Mouse (Mus musculus): ENCODE measurements around the gene Tacr2. TPM values are rescaled to one million over a fixed set of nuclear protein-coding genes. Genes with fewer than 3 reads are reported as not detected.

The Tacr2 gene
- polyA plus RNA-seq (2015; fragmentation: Nextera tagmentation; extraction: Ambion mirVana) = 0.98 and 1.2 TPM in 2 replicates

- Histone ChIP-seq H3K9ac (ENCODE audit: low read depth, low read length) (no peak within 1 kb of the TSS), H3K9me3 (ENCODE audit: control insufficient read depth, low read length) (no peaks in the 10 kb centered on the region), H3K27ac (ENCODE audit: low read length) (no peak within 1 kb of the TSS), H3K27me3 (replicated peaks; ENCODE audit: control insufficient read depth, insufficient read depth, low read length) (no peaks in the 10 kb centered on the region), H3K36me3 (ENCODE audit: control insufficient read depth, insufficient read depth, low read length) (no peaks in the 10 kb centered on the region), H3K4me3 (ENCODE audit: low read length) (no peak within 1 kb of the TSS), H3K4me1 (ENCODE audit: control insufficient read depth, insufficient read depth, low read length) (0 out of 2 replicates have a peak, but pooled peaks cover 6% of the 10 kb centered on the region), H3K4me2 (ENCODE audit: low read depth, low read length) (no peak within 1 kb of the TSS)
- 58% methylated on average over 12 of the region's 12 CpGs for WGBS
- ATAC-seq = no peak
Observed at GRCm38 (mm10) chr10:62252000-62252488, at the start of gene Tacr2. TSS of gene Tacr2 (plus strand) at chr10:62252438.

DNA sequence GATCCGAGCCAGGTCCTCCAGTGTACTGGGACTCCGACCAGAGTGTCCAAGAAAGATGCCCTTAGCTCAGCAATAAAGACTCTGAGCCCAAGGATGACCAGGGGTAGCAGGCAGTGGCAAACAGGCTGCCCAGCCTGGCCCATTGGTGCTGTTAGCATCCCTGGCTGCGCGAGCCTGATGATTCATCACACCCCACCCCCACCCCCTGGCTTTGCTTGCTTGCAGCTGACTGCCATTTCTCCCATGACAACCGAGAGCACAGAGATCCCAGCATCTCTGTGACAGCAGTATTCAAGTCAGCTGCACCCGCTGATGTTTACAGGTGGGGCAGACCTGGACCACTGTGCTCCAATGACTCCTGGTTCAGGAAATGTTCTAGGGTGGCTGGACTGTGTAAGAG, 49.7 kb upstream of the Tacr2 start:
- H3K27me3 ChIP-seq (replicated peaks; ENCODE audit: control insufficient read depth, insufficient read depth, low read length) = no peaks in the 10 kb centered on the region
- H3K9me3 ChIP-seq (ENCODE audit: control insufficient read depth, low read length) = no peaks in the 10 kb centered on the region
- no peak overlapping the region for H3K4me2 ChIP-seq (ENCODE audit: low read depth, low read length)
- no peaks in the 10 kb centered on the region for H3K4me1 ChIP-seq (ENCODE audit: control insufficient read depth, insufficient read depth, low read length)
- no peak for ATAC-seq
- no peak overlapping the region for H3K27ac ChIP-seq (ENCODE audit: low read length)
- 78% methylated on average over 6 of the region's 6 CpGs for WGBS
- H3K4me3 ChIP-seq (ENCODE audit: low read length) = no peak overlapping the region
- H3K36me3 ChIP-seq (ENCODE audit: control insufficient read depth, insufficient read depth, low read length) = 0 out of 2 replicates have a peak, but pooled peaks cover 4% of the 10 kb centered on the region
- no peak overlapping the region for H3K9ac ChIP-seq (ENCODE audit: low read depth, low read length)

GRCm38 (mm10) chr10:62208241-62208896, 43.9 kb upstream of the Tacr2 start:
- H3K9me3 ChIP-seq (ENCODE audit: control insufficient read depth, low read length) = no peaks in the 10 kb centered on the region
- peak overlapping the region; percentile 61 for H3K27ac ChIP-seq (ENCODE audit: low read length)
- no peak overlapping the region for H3K4me3 ChIP-seq (ENCODE audit: low read length)
- 27% methylated on average over 10 of the region's 10 CpGs for WGBS
- H3K4me1 ChIP-seq (ENCODE audit: control insufficient read depth, insufficient read depth, low read length) = peaks cover 19% of the 10 kb centered on the region
- H3K9ac ChIP-seq (ENCODE audit: low read depth, low read length) = no peak overlapping the region
- ATAC-seq = peak; percentile 68
- H3K27me3 ChIP-seq (replicated peaks; ENCODE audit: control insufficient read depth, insufficient read depth, low read length) = no peaks in the 10 kb centered on the region
- H3K4me2 ChIP-seq (ENCODE audit: low read depth, low read length) = no peak overlapping the region
- H3K36me3 ChIP-seq (ENCODE audit: control insufficient read depth, insufficient read depth, low read length) = no peaks in the 10 kb centered on the region

DNA sequence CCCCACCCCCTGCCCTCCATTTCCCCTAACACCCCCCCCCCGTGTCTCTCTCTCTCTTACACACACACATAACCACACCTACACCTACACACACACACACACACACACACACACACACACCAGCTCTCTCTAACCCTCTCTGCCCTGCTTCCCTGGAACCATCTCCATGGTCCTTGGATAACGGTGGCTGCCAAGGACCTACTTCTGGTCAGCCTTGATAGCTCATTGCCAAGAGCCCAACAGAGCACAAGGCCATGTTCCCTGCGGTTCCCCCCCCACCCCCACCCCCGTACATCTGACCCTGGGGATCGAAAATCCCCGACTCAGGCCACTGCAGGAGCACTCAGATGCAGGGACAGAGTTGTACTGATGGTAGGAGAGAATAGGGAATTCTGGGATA, 40.9 kb upstream of the Tacr2 start:
- ATAC-seq = no peak
- 60% methylated on average over 6 of the region's 6 CpGs for WGBS
- Histone ChIP-seq H3K9me3 (ENCODE audit: control insufficient read depth, low read length) (no peaks in the 10 kb centered on the region), H3K4me2 (ENCODE audit: low read depth, low read length) (no peak overlapping the region), H3K4me3 (ENCODE audit: low read length) (no peak overlapping the region), H3K27ac (ENCODE audit: low read length) (no peak overlapping the region), H3K36me3 (ENCODE audit: control insufficient read depth, insufficient read depth, low read length) (no peaks in the 10 kb centered on the region), H3K9ac (ENCODE audit: low read depth, low read length) (no peak overlapping the region), H3K4me1 (ENCODE audit: control insufficient read depth, insufficient read depth, low read length) (peaks cover 32% of the 10 kb centered on the region), H3K27me3 (replicated peaks; ENCODE audit: control insufficient read depth, insufficient read depth, low read length) (no peaks in the 10 kb centered on the region)

DNA sequence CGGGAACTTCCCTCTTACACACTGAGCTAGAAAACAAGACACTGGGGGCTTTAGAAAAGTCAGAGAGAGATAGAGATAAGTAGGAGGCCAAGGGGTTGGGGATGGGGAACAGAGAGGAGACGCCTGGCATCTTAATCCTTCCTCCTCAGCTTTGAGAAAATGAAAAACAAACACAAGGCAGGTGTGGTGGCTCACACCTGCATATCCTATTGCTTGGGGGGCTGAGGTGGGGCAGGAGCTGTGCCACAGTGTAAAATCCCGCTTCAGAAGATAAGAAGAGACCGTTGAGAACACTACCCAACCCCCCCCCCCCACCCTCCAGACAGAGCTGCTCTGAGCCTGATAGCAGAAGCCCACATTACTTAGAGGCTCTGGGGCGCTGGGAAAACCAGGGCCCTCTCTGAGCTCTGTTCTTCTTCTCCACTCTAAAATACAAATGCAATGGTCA, 37.0 kb upstream of the Tacr2 start:
- H3K27ac ChIP-seq (ENCODE audit: low read length) = peak overlapping the region; percentile 58
- H3K27me3 ChIP-seq (replicated peaks; ENCODE audit: control insufficient read depth, insufficient read depth, low read length) = no peaks in the 10 kb centered on the region
- no peaks in the 10 kb centered on the region for H3K36me3 ChIP-seq (ENCODE audit: control insufficient read depth, insufficient read depth, low read length)
- ATAC-seq = peak; percentile 5; the same call in 1 of the 2 replicates
- H3K9me3 ChIP-seq (ENCODE audit: control insufficient read depth, low read length) = no peaks in the 10 kb centered on the region
- H3K4me2 ChIP-seq (ENCODE audit: low read depth, low read length) = no peak overlapping the region
- H3K4me1 ChIP-seq (ENCODE audit: control insufficient read depth, insufficient read depth, low read length) = peaks cover 30% of the 10 kb centered on the region
- 44% methylated on average over 5 of the region's 5 CpGs for WGBS
- H3K9ac ChIP-seq (ENCODE audit: low read depth, low read length) = no peak overlapping the region
- no peak overlapping the region for H3K4me3 ChIP-seq (ENCODE audit: low read length)

DNA sequence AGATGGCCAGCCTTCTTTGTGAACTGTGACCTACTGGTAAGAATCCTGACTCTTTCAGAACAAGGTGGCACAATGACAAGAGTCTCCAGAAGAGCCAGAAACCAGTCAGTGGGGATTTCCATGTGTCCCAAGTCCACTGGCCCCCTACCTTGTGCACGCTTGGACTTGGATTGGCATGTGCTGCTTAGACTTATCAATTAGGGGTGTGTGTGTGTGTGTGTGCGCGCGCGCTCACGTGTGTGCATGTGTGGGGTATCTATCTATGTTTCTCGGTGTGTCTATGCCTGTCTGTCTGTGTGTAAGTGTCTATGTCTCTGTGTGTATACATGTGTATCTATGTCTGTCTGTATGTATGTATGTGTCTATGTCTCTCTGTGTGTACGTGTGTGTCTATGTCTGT, 36.6 kb upstream of the Tacr2 start:
- Histone ChIP-seq H3K27ac (ENCODE audit: low read length) (peak overlapping the region; percentile 58), H3K9ac (ENCODE audit: low read depth, low read length) (no peak overlapping the region; the same call in 1 of the 2 replicates), H3K27me3 (replicated peaks; ENCODE audit: control insufficient read depth, insufficient read depth, low read length) (no peaks in the 10 kb centered on the region), H3K36me3 (ENCODE audit: control insufficient read depth, insufficient read depth, low read length) (no peaks in the 10 kb centered on the region), H3K4me1 (ENCODE audit: control insufficient read depth, insufficient read depth, low read length) (peaks cover 34% of the 10 kb centered on the region), H3K4me3 (ENCODE audit: low read length) (no peak overlapping the region), H3K4me2 (ENCODE audit: low read depth, low read length) (no peak overlapping the region), H3K9me3 (ENCODE audit: control insufficient read depth, low read length) (no peaks in the 10 kb centered on the region)
- WGBS = 90% methylated on average over 8 of the region's 8 CpGs
- no peak for ATAC-seq

DNA sequence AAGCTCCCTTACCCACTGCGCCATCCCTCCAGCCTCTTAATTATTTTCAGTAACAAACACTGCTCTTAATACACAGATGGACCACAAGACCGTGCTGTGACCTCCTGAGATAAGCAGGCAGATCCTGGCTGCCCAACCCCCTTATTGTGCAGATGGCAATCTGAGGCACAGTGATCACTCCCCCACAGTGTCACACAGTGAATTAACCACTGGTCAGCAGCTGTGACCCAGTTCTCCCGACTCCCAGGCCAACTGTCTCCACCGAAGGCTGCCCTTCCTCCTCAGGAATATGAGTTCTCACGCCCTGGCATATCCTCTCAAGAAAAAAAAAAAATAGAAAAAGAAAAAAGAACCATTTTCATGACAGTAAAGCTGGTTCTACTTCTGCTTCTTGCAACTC, 35.6 kb upstream of the Tacr2 start:
- H3K9me3 ChIP-seq (ENCODE audit: control insufficient read depth, low read length) = no peaks in the 10 kb centered on the region
- WGBS = 47% methylated on average over 5 of the region's 5 CpGs
- no peaks in the 10 kb centered on the region for H3K36me3 ChIP-seq (ENCODE audit: control insufficient read depth, insufficient read depth, low read length)
- ATAC-seq = no peak
- H3K9ac ChIP-seq (ENCODE audit: low read depth, low read length) = no peak overlapping the region; the same call in 1 of the 2 replicates
- H3K27ac ChIP-seq (ENCODE audit: low read length) = peak overlapping the region; percentile 97; the same call in 1 of the 2 replicates
- no peaks in the 10 kb centered on the region for H3K27me3 ChIP-seq (replicated peaks; ENCODE audit: control insufficient read depth, insufficient read depth, low read length)
- no peak overlapping the region for H3K4me3 ChIP-seq (ENCODE audit: low read length)
- peaks cover 31% of the 10 kb centered on the region for H3K4me1 ChIP-seq (ENCODE audit: control insufficient read depth, insufficient read depth, low read length)
- H3K4me2 ChIP-seq (ENCODE audit: low read depth, low read length) = no peak overlapping the region

DNA sequence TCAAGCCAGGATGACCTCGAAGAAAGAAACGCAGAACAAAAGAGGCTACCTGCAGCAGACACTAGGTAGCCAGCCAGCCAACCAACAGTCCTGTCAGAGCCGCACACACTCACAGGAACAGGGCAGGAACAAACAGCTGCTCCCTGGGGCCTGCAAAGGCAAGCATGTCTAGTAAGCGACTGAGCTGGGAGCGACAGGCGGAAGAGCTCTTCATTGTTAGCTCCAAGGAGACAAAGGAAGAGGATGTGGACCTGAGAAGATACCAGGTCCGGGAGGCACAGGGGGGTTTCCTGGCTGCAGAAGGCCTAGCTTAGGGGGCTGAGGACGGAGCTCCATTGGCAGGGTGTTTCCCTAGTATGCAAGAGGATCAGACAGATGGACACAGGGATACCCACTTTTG, 35.0 kb upstream of the Tacr2 start:
- ATAC-seq = no peak
- 56% methylated on average over 8 of the region's 8 CpGs for WGBS

DNA sequence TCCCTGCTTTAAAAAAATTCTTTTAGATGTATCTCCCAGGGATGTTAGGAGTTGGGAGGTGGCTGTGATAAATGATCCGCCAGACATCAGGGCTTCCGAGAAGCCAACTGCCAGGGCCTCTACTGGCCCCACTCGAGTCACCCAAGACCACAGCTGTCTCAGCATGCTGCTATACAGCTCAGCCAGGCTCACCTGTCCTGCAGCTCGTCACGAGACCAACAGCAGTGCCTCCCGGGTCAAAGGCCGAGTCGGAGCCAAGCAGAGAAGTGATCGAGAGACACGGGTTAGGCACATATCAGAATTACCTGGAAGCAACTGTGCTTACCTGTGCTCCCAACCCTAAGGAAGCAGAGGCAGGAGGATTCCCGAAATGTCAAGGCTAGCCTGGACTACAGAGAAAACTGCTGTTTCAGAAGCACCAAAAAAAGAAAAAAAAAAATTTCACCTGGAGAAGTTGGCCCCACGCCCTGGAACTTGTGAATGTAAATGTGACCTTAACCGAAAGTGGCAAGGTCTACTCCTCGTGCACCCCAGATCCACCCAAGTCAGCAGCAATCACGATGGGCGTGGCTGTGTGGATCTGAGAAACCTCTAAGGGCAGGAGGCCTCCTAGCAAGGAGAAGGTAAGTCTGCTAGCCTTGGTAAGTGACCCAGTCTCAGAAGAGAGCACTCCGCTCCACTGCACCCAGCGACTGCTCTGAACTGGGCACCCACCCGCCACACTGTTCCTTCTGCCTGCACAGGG, 34.0 kb upstream of the Tacr2 start:
- H3K9me3 ChIP-seq (ENCODE audit: control insufficient read depth, low read length) = no peaks in the 10 kb centered on the region
- H3K4me3 ChIP-seq (ENCODE audit: low read length) = peak overlapping the region; percentile 11; the same call in 1 of the 2 replicates
- peak overlapping the region; percentile 51 for H3K9ac ChIP-seq (ENCODE audit: low read depth, low read length)
- H3K36me3 ChIP-seq (ENCODE audit: control insufficient read depth, insufficient read depth, low read length) = no peaks in the 10 kb centered on the region
- peak; percentile 58 for ATAC-seq
- H3K4me1 ChIP-seq (ENCODE audit: control insufficient read depth, insufficient read depth, low read length) = peaks cover 40% of the 10 kb centered on the region
- H3K27ac ChIP-seq (ENCODE audit: low read length) = peak overlapping the region; percentile 97
- 66% methylated on average over 19 of the region's 19 CpGs for WGBS
- H3K4me2 ChIP-seq (ENCODE audit: low read depth, low read length) = peak overlapping the region; percentile 32
- H3K27me3 ChIP-seq (replicated peaks; ENCODE audit: control insufficient read depth, insufficient read depth, low read length) = no peaks in the 10 kb centered on the region

More for the DNA sequence above, 35.0 kb upstream of the Tacr2 start:
- Histone ChIP-seq H3K4me2 (ENCODE audit: low read depth, low read length) (no peak overlapping the region), H3K27ac (ENCODE audit: low read length) (peak overlapping the region; percentile 97), H3K36me3 (ENCODE audit: control insufficient read depth, insufficient read depth, low read length) (no peaks in the 10 kb centered on the region), H3K9me3 (ENCODE audit: control insufficient read depth, low read length) (no peaks in the 10 kb centered on the region), H3K27me3 (replicated peaks; ENCODE audit: control insufficient read depth, insufficient read depth, low read length) (no peaks in the 10 kb centered on the region), H3K4me3 (ENCODE audit: low read length) (no peak overlapping the region), H3K4me1 (ENCODE audit: control insufficient read depth, insufficient read depth, low read length) (peaks cover 31% of the 10 kb centered on the region), H3K9ac (ENCODE audit: low read depth, low read length) (no peak overlapping the region; the same call in 1 of the 2 replicates)
